Mouse (Mus musculus) stomach, postnatal 0 days (tissue): ENCODE data around the gene Macrod1.

ENCODE experiments used
- CTCF ChIP-seq: IDR thresholded peaks from 2 replicates; pipeline ENCODE4 v1.5.1; 2016; ENCODE audit warnings: antibody characterized with exemption, low read depth, mild to moderate bottlenecking, moderate library complexity
- EP300 ChIP-seq: optimal IDR thresholded peaks from 2 replicates; pipeline ENCODE3; 2016; ENCODE audit warnings: antibody characterized with exemption

GRCm38 (mm10) chr19:7165509-7166199 lies 109.0 kb downstream of the Macrod1 start:
- TF ChIP-seq CTCF (no peak; the same call in 1 of the 2 replicates), EP300 (no peak)
